Mouse (Mus musculus) kidney, adult 2 months (tissue): ENCODE measurements around the gene Loxl1.

Source experiments
- CTCF ChIP-seq: fragments of 200-500 bp; conservative IDR thresholded peaks from 2 replicates; pipeline ENCODE4 v1.5.1; 2011; ENCODE audit warnings: low read depth, mild to moderate bottlenecking, control low read depth, low read length, moderate library complexity, mixed read lengths; ENCODE audit not compliant: insufficient read depth, insufficient read length
- POLR2A ChIP-seq: fragments of 200-500 bp; IDR thresholded peaks from one replicate; pipeline ENCODE4 v1.6.1; 2011; ENCODE audit warnings: low read depth, low read length, control low read depth

- TF ChIP-seq POLR2A (no peak), CTCF (no peak)
These were observed 1.8 kb upstream of the Loxl1 start for GRCm38 (mm10) chr9:58314682-58315360.
